Mouse (Mus musculus): Measurements from ENCODE around the gene Arhgap25.

- TF ChIP-seq CTCF (IDR thresholded peaks at IDR 0.05; ENCODE audit: low read depth), result no peak
- no peak for TF ChIP-seq EP300 (optimal IDR thresholded peaks at IDR 0.05)
Measured at GRCm38 (mm10) chr6:87503976-87504375, 29.1 kb downstream of the Arhgap25 start.

All from stomach, postnatal 0 days (tissue).